Mouse (Mus musculus) stomach, postnatal 0 days (tissue): ENCODE data around the gene Dmrt1.

Experiments used
- CTCF ChIP-seq: IDR thresholded peaks from 2 replicates; pipeline ENCODE4 v1.5.1; 2016; ENCODE audit warnings: antibody characterized with exemption, low read depth, mild to moderate bottlenecking, moderate library complexity
- EP300 ChIP-seq: optimal IDR thresholded peaks from 2 replicates; pipeline ENCODE3; 2016; ENCODE audit warnings: antibody characterized with exemption

DNA sequence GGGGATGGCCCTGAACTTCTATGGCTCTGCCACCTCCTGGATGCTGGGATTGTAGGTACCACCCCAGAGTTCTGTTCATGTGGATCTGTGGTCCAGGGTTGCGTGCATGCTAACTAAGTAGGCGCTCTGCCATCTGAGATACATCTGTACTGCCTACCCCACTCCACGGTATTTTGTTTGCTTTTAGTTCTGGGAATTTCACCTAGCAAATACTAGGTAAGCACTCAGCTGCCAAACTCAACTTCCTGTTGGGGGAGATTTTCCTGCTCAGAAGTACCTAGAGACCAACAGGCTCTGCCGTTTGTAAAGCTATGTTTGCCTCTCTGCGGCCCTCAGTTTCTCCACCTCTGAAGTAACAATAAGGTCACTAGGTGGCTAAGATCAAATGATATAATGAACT is 129.7 kb downstream of the Dmrt1 start:
- TF ChIP-seq CTCF (no peak), EP300 (no peak)
